Mouse (Mus musculus) macrophage (primary cell): ENCODE results near the gene Frmd4b. TPM values are rescaled to one million over a fixed set of nuclear protein-coding genes. Genes with fewer than 3 reads are reported as not detected.
"Not testable (repeated sequence)": the region's sequence is repeated elsewhere in the genome, so short reads cannot be mapped to it uniquely, and the experiment has no call there.

ENCODE experiments used
- H3K27ac ChIP-seq: fragments of 350-480 bp; formaldehyde crosslinking; 2 replicates; pipeline ENCODE4 v1.9.0; 2021
- H3K36me3 ChIP-seq: fragments of 350-480 bp; formaldehyde crosslinking; 2 replicates; pipeline ENCODE4 v1.9.0; 2021; ENCODE audit errors: inconsistent target
- H3K4me3 ChIP-seq: fragments of 350-480 bp; formaldehyde crosslinking; 2 replicates; pipeline ENCODE4 v1.9.0; 2021; ENCODE audit errors: inconsistent target
- H3K79me2 ChIP-seq: fragments of 350-480 bp; formaldehyde crosslinking; 2 replicates; pipeline ENCODE4 v1.9.0; 2021; ENCODE audit errors: inconsistent target
- WGBS: methylation state at CpG from one replicate; pipeline ENCODE4 v1.1.7; 2026; ENCODE audit warnings: inconsistent platforms; ENCODE audit not compliant: missing documents; 5-methylcytosine and 5-hydroxymethylcytosine counted together
- polyA plus RNA-seq: library from polyadenylated mRNA; stranded (reverse); fragments of 250-400 nt; gene quantifications from 3 replicates; pipeline ENCODE4 v1.2.4, GENCODE M21; 2018; ENCODE audit warnings: inconsistent platforms

The Frmd4b gene
- polyA plus RNA-seq, 1 experiment from 2014 or later = 139 TPM

GRCm38 (mm10) chr6:97265705-97266104 is 351.6 kb downstream of the Frmd4b start:
- 100% methylated on average over 3 of the region's 3 CpGs for WGBS

DNA sequence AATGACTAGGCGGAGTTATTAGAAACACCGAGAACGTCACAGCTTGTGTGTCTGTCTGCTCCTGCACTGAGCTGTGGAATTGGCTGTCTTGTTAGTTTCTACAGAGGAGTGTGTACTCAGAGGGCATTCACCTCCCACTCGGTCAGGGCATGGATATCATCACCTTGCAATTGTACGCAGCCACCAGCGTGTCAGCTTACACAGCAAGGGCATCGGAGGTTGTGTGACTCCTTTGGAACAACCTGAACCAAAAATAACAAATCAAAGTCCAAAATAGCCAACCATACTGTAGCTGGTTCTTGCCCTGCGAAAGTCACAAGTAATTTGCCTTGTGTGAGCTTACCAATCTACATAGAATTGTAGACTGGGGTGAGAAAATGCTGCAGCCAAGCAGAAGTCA is 352.1 kb downstream of the Frmd4b start:
- Histone ChIP-seq H3K79me2 (no peaks in the 10 kb centered on the region), H3K36me3 (no peaks in the 10 kb centered on the region), H3K27ac (no peak overlapping the region), H3K4me3 (no peak overlapping the region)
- WGBS = 90% methylated on average over 6 of the region's 8 CpGs

More at GRCm38 (mm10) chr6:97265705-97266104, 351.6 kb downstream of the Frmd4b start:
- Histone ChIP-seq H3K36me3 (no peaks in the 10 kb centered on the region), H3K27ac (no peak overlapping the region), H3K79me2 (no peaks in the 10 kb centered on the region), H3K4me3 (no peak overlapping the region)

DNA sequence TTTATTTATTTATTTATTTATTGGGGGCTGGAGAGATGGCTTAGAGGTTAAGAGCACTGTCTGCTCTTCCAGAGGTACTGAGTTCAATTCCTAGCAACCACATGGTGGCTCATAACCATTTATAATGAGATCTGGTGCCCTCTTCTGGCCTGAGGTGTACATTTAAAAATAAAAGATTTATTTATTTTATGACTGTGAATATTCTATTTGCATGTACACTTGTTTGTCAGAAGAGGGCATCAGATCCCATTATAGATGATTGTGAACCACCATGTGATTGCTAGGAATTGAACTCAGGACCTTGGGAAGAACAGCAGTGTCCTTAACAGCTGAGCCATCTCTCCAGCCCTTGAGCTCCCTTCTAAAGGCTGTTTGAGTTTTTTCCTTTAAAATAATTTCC is 353.6 kb downstream of the Frmd4b start:
- not testable (repeated sequence) for H3K27ac ChIP-seq, H3K4me3 ChIP-seq, H3K79me2 ChIP-seq, H3K36me3 ChIP-seq

DNA sequence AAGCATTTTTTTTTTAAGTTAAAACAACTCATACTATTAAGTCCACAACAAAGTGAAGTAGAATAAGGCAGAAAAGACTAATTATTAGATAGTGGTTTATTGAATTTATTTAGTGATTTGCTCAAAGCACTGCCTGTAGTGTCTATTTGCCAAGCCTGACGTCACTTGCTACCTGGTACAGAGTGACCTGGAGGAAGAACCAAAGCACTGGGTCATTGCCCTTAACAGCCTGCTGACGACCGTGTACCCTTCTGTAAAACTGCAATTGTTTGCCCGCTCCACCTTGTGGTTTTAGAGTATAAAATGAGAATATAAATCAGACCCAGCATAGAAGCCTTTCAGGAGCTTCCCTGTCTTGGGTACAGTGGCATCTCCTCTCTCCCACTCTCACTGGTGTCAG is 355.1 kb downstream of the Frmd4b start:
- WGBS = 64% methylated on average over 4 of the region's 4 CpGs
- no peak overlapping the region for H3K27ac ChIP-seq
- H3K4me3 ChIP-seq = no peak overlapping the region

DNA sequence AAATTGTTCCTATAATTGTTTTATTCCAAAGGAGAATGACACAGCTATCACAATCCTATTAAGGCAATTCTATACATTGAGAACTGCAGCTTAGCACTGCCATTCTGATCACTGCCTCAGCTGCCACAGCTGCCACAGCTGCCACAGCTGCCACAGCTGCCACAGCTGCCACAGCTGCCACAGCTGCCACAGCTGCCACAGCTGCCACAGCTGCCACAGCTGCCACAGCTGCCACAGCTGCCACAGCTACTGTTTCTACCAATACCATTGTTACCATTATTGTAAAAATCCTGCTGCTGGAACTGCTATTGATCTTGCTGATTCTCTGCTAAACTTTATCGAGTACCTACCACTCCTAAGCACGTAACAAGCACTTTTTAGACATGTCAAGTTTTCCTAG is 357.4 kb downstream of the Frmd4b start:
- not testable (repeated sequence) for H3K4me3 ChIP-seq, H3K79me2 ChIP-seq, H3K27ac ChIP-seq, H3K36me3 ChIP-seq
- 100% methylated on average over 2 of the region's 2 CpGs for WGBS

More for the DNA sequence above, 355.1 kb downstream of the Frmd4b start:
- H3K79me2 ChIP-seq = no peaks in the 10 kb centered on the region
- H3K36me3 ChIP-seq = no peaks in the 10 kb centered on the region

- H3K27ac ChIP-seq = no peak overlapping the region
- no peak overlapping the region for H3K4me3 ChIP-seq
- no peaks in the 10 kb centered on the region for H3K79me2 ChIP-seq
- no peaks in the 10 kb centered on the region for H3K36me3 ChIP-seq
- 92% methylated on average over 1 of the region's 1 CpGs for WGBS
Measured at GRCm38 (mm10) chr6:97258489-97258888, 358.9 kb downstream of the Frmd4b start.

GRCm38 (mm10) chr6:97252711-97253221 is 364.6 kb downstream of the Frmd4b start, which contains the start of gene Lmod3:
Gene Lmod3 (minus strand): TSS chr6:97252759.
- no peaks in the 10 kb centered on the region for H3K79me2 ChIP-seq
- H3K36me3 ChIP-seq = no peaks in the 10 kb centered on the region
- no peak within 1 kb of the TSS for H3K27ac ChIP-seq
- H3K4me3 ChIP-seq = no peak within 1 kb of the TSS
- 86% methylated on average over 9 of the region's 9 CpGs for WGBS

- WGBS = 26% methylated on average over 5 of the region's 5 CpGs
- H3K36me3 ChIP-seq = no peaks in the 10 kb centered on the region
- no peaks in the 10 kb centered on the region for H3K79me2 ChIP-seq
- H3K27ac ChIP-seq = no peak overlapping the region
- H3K4me3 ChIP-seq = no peak overlapping the region
Measured at GRCm38 (mm10) chr6:97252086-97252485, 365.3 kb downstream of the Frmd4b start.

GRCm38 (mm10) chr6:97250966-97251365 is 366.4 kb downstream of the Frmd4b start:
- Histone ChIP-seq H3K36me3 (no peaks in the 10 kb centered on the region), H3K79me2 (no peaks in the 10 kb centered on the region), H3K27ac (no peak overlapping the region), H3K4me3 (no peak overlapping the region)
- 38% methylated on average over 6 of the region's 6 CpGs for WGBS

- Histone ChIP-seq H3K27ac (no peak overlapping the region), H3K4me3 (no peak overlapping the region), H3K36me3 (no peaks in the 10 kb centered on the region), H3K79me2 (no peaks in the 10 kb centered on the region)
Measured at GRCm38 (mm10) chr6:97245200-97245599, 372.1 kb downstream of the Frmd4b start.

DNA sequence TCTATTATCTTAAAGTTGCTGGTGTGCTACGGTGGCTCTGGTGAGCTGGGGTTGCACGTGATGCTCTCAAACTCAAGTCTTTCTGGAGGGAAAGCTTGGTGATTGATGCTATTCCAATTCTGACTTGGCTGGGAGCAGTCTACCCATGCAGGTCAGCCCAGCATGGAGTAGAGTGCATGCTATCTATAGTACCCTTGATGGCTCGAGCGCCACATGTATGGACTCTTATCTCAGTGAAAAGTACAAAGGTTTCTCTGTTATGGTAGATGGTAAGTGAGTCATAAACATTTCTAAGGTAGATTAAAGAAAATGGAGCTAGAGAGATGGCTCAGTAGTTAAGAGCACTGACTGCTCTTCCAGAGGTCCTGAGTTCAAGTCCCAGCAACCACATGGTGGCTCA is 374.8 kb downstream of the Frmd4b start:
- H3K79me2 ChIP-seq = no peaks in the 10 kb centered on the region
- 96% methylated on average over 4 of the region's 4 CpGs for WGBS

GRCm38 (mm10) chr6:97240092-97240491 is 377.2 kb downstream of the Frmd4b start:
- H3K79me2 ChIP-seq = no peaks in the 10 kb centered on the region
- 100% methylated on average over 5 of the region's 5 CpGs for WGBS

More for the DNA sequence above, 374.8 kb downstream of the Frmd4b start:
- H3K27ac ChIP-seq = no peak overlapping the region
- no peak overlapping the region for H3K4me3 ChIP-seq
- H3K36me3 ChIP-seq = no peaks in the 10 kb centered on the region

GRCm38 (mm10) chr6:97239360-97239759 is 378.0 kb downstream of the Frmd4b start:
- Histone ChIP-seq H3K36me3 (no peaks in the 10 kb centered on the region), H3K4me3 (no peak overlapping the region), H3K79me2 (no peaks in the 10 kb centered on the region), H3K27ac (no peak overlapping the region)
- WGBS = 91% methylated on average over 6 of the region's 6 CpGs

More at GRCm38 (mm10) chr6:97240092-97240491, 377.2 kb downstream of the Frmd4b start:
- no peak overlapping the region for H3K4me3 ChIP-seq
- no peaks in the 10 kb centered on the region for H3K36me3 ChIP-seq
- no peak overlapping the region for H3K27ac ChIP-seq
